Mouse (Mus musculus) ovary, adult 18-20 months (tissue): ENCODE measurements around the gene Entpd3.

Experiments used
- DNase-seq: peaks from one replicate; pipeline ENCODE4 v3.0.0; 2022; ENCODE audit warnings: low spot score, mixed read lengths

Gene Entpd3

GRCm38 (mm10) chr9:120539662-120540251 lies at the start of gene Entpd3:
Gene Entpd3, plus strand, starts transcription at chr9:120539818.
- DNase-seq, result no peak

- DNase-seq, result no peak
These were observed 48.1 kb upstream of the Entpd3 start for GRCm38 (mm10) chr9:120491509-120491908.

GRCm38 (mm10) chr9:120492010-120492399 lies 47.6 kb upstream of the Entpd3 start, which contains the start of gene Eif1b:
Gene Eif1b, plus strand, starts transcription at chr9:120492232.
- DNase-seq, result no peak

- DNase-seq, result peak; percentile 55
These were observed 46.9 kb upstream of the Entpd3 start for GRCm38 (mm10) chr9:120492400-120493351.

GRCm38 (mm10) chr9:120493781-120494180 lies 45.8 kb upstream of the Entpd3 start:
- DNase-seq, result no peak

GRCm38 (mm10) chr9:120496691-120497090 lies 42.9 kb upstream of the Entpd3 start:
- no peak for DNase-seq

GRCm38 (mm10) chr9:120497983-120498382 lies 41.6 kb upstream of the Entpd3 start:
- DNase-seq, result no peak

- DNase-seq, result no peak
These were observed 38.3 kb upstream of the Entpd3 start for GRCm38 (mm10) chr9:120501191-120501902.

GRCm38 (mm10) chr9:120502013-120502412 lies 37.6 kb upstream of the Entpd3 start:
- no peak for DNase-seq

GRCm38 (mm10) chr9:120504423-120504822 lies 35.2 kb upstream of the Entpd3 start:
- DNase-seq, result no peak

- no peak for DNase-seq
These were observed 27.8 kb upstream of the Entpd3 start for GRCm38 (mm10) chr9:120511781-120512180.

- no peak for DNase-seq
These were observed 22.9 kb upstream of the Entpd3 start for GRCm38 (mm10) chr9:120516720-120517119.

- no peak for DNase-seq
These were observed 20.7 kb upstream of the Entpd3 start for GRCm38 (mm10) chr9:120518946-120519345.

- no peak for DNase-seq
These were observed 20.0 kb upstream of the Entpd3 start for GRCm38 (mm10) chr9:120519469-120520125.

GRCm38 (mm10) chr9:120521161-120521560 lies 18.5 kb upstream of the Entpd3 start:
- no peak for DNase-seq

GRCm38 (mm10) chr9:120527270-120527669 lies 12.3 kb upstream of the Entpd3 start:
- no peak for DNase-seq

- no peak for DNase-seq
These were observed 11.7 kb upstream of the Entpd3 start for GRCm38 (mm10) chr9:120527919-120528318.

GRCm38 (mm10) chr9:120528815-120529510 lies 10.7 kb upstream of the Entpd3 start:
- DNase-seq, result no peak

GRCm38 (mm10) chr9:120530471-120530870 lies 9.1 kb upstream of the Entpd3 start:
- no peak for DNase-seq

GRCm38 (mm10) chr9:120532062-120532461 lies 7.6 kb upstream of the Entpd3 start:
- DNase-seq, result no peak

- DNase-seq, result no peak
These were observed 6.9 kb upstream of the Entpd3 start for GRCm38 (mm10) chr9:120532691-120533090.
